Mouse (Mus musculus) lung, postnatal 0 days (tissue): ENCODE measurements around the gene Pcp4. TPM values are rescaled to one million over a fixed set of nuclear protein-coding genes. Genes with fewer than 3 reads are reported as not detected.

ENCODE experiments used
- ATAC-seq: fragments of 200-750 bp; cut with Nextera tagmentation; 2 replicates; pipeline ENCODE4 v1.8.0; 2017; ENCODE audit warnings: moderate library complexity
- DNase-seq: peaks from one replicate; pipeline ENCODE4 v3.0.0-alpha.2; 2016; ENCODE audit warnings: low spot score
- H3K27ac ChIP-seq: fragments of 300-500 bp; sonication (generic); 2 replicates; pipeline ENCODE4 v1.5.1; 2014; ENCODE audit warnings: antibody characterized with exemption, mild to moderate bottlenecking, low read length, mixed read lengths
- H3K27me3 ChIP-seq: fragments of 300-500 bp; sonication (generic); replicated peaks from 2 replicates; pipeline ENCODE4 v1.6.1; 2014; ENCODE audit warnings: low read length, mixed read lengths; ENCODE audit not compliant: insufficient read depth
- H3K36me3 ChIP-seq: fragments of 300-500 bp; sonication (generic); 2 replicates; pipeline ENCODE4 v1.6.1; 2014; ENCODE audit warnings: low read length, mixed read lengths; ENCODE audit not compliant: insufficient read depth
- H3K4me1 ChIP-seq: fragments of 300-500 bp; sonication (generic); 2 replicates; pipeline ENCODE4 v1.6.1; 2014; ENCODE audit warnings: antibody characterized with exemption, low read depth, low read length, mixed read lengths; ENCODE audit not compliant: insufficient read depth
- H3K4me2 ChIP-seq: fragments of 300-500 bp; sonication (generic); replicated peaks from 2 replicates; pipeline ENCODE4 v1.6.1; 2014; ENCODE audit warnings: low read depth, mild to moderate bottlenecking, low read length, moderate library complexity, mixed read lengths
- H3K4me3 ChIP-seq: fragments of 300-500 bp; sonication (generic); 2 replicates; pipeline ENCODE4 v1.5.1; 2014; ENCODE audit warnings: low read depth, low read length
- H3K9ac ChIP-seq: fragments of 300-500 bp; sonication (generic); replicated peaks from 2 replicates; pipeline ENCODE4 v1.6.1; 2014; ENCODE audit warnings: low read depth, mild to moderate bottlenecking
- H3K9me3 ChIP-seq: fragments of 300-500 bp; sonication (generic); 2 replicates; pipeline ENCODE4 v1.6.1; 2016; ENCODE audit warnings: low read length, mixed read lengths
- CTCF ChIP-seq: IDR thresholded peaks from 2 replicates; pipeline ENCODE4 v1.5.1; 2016; ENCODE audit warnings: antibody characterized with exemption, mild to moderate bottlenecking
- EP300 ChIP-seq: IDR thresholded peaks from 2 replicates; pipeline ENCODE4 v1.6.1; 2016; ENCODE audit warnings: antibody characterized with exemption, mild to moderate bottlenecking, control low read depth
- WGBS: fragments of 180-500 bp; shearing (Covaris S2); extraction: QIAGEN DNeasy Blood & Tissue Kit; methylation state at CpG from one replicate; pipeline ENCODE4 v1.1.7; 2014; 5-methylcytosine and 5-hydroxymethylcytosine counted together
- polyA plus RNA-seq: library from polyadenylated mRNA; unstranded; fragments of >200 nt; fragmentation: Nextera tagmentation; extraction: Ambion mirVana; gene quantifications from 2 replicates; pipeline ENCODE4 v1.2.1, GENCODE M21; 2015

Pcp4 gene
- polyA plus RNA-seq, 1 experiment from 2014 or later: 0.60 TPM

GRCm38 (mm10) chr16:96552680-96553079, 85.3 kb downstream of the Pcp4 start:
- H3K27me3 ChIP-seq: no peaks in the 10 kb centered on the region
- H3K9ac ChIP-seq: no peak overlapping the region
- H3K36me3 ChIP-seq: no peaks in the 10 kb centered on the region
- TF ChIP-seq CTCF: no peak
- no peak for TF ChIP-seq EP300
- no peak overlapping the region for H3K4me3 ChIP-seq
- H3K4me1 ChIP-seq: no peaks in the 10 kb centered on the region
- no peak overlapping the region for H3K27ac ChIP-seq
- WGBS: 69% methylated on average over 2 of the region's 2 CpGs
- ATAC-seq (no peak), DNase-seq (no peak)
- H3K9me3 ChIP-seq: no peaks in the 10 kb centered on the region
- H3K4me2 ChIP-seq: no peak overlapping the region

GRCm38 (mm10) chr16:96555412-96555811, 88.0 kb downstream of the Pcp4 start:
- H3K4me2 ChIP-seq: no peak overlapping the region
- no peaks in the 10 kb centered on the region for H3K27me3 ChIP-seq
- no peak overlapping the region for H3K27ac ChIP-seq
- DNase-seq (no peak), ATAC-seq (no peak)
- no peaks in the 10 kb centered on the region for H3K36me3 ChIP-seq
- no peaks in the 10 kb centered on the region for H3K4me1 ChIP-seq
- H3K9me3 ChIP-seq: no peaks in the 10 kb centered on the region
- no peak for TF ChIP-seq EP300
- TF ChIP-seq CTCF: no peak
- 73% methylated on average over 4 of the region's 4 CpGs for WGBS
- no peak overlapping the region for H3K4me3 ChIP-seq
- no peak overlapping the region for H3K9ac ChIP-seq

GRCm38 (mm10) chr16:96556621-96557020, 89.2 kb downstream of the Pcp4 start:
- Histone ChIP-seq H3K27ac (no peak overlapping the region), H3K36me3 (no peaks in the 10 kb centered on the region), H3K4me1 (no peaks in the 10 kb centered on the region), H3K9ac (no peak overlapping the region), H3K4me2 (no peak overlapping the region), H3K4me3 (no peak overlapping the region), H3K9me3 (no peaks in the 10 kb centered on the region), H3K27me3 (no peaks in the 10 kb centered on the region)
- ATAC-seq (no peak), DNase-seq (no peak)
- WGBS: 61% methylated on average over 3 of the region's 3 CpGs
- TF ChIP-seq CTCF (no peak), EP300 (no peak)

GRCm38 (mm10) chr16:96558341-96558740, 90.9 kb downstream of the Pcp4 start:
- Histone ChIP-seq H3K4me3 (no peak overlapping the region), H3K4me2 (no peak overlapping the region), H3K27me3 (no peaks in the 10 kb centered on the region), H3K9me3 (no peaks in the 10 kb centered on the region), H3K4me1 (no peaks in the 10 kb centered on the region), H3K36me3 (no peaks in the 10 kb centered on the region), H3K27ac (no peak overlapping the region), H3K9ac (no peak overlapping the region)
- ATAC-seq (no peak), DNase-seq (no peak)
- 86% methylated on average over 1 of the region's 1 CpGs for WGBS
- TF ChIP-seq EP300 (no peak), CTCF (no peak)

GRCm38 (mm10) chr16:96559796-96560195, 92.4 kb downstream of the Pcp4 start:
- H3K9ac ChIP-seq: no peak overlapping the region
- DNase-seq (no peak), ATAC-seq (no peak)
- no peaks in the 10 kb centered on the region for H3K4me1 ChIP-seq
- H3K36me3 ChIP-seq: no peaks in the 10 kb centered on the region
- no peak overlapping the region for H3K4me2 ChIP-seq
- H3K27ac ChIP-seq: no peak overlapping the region
- no peaks in the 10 kb centered on the region for H3K27me3 ChIP-seq
- no peak overlapping the region for H3K4me3 ChIP-seq
- no peaks in the 10 kb centered on the region for H3K9me3 ChIP-seq
- TF ChIP-seq EP300: no peak
- no peak for TF ChIP-seq CTCF

GRCm38 (mm10) chr16:96563350-96564257, 96.2 kb downstream of the Pcp4 start:
- ATAC-seq (no peak), DNase-seq (no peak)
- no peak overlapping the region for H3K27ac ChIP-seq
- H3K4me2 ChIP-seq: no peak overlapping the region
- no peak overlapping the region for H3K9ac ChIP-seq
- H3K4me1 ChIP-seq: no peaks in the 10 kb centered on the region
- 76% methylated on average over 8 of the region's 8 CpGs for WGBS
- H3K4me3 ChIP-seq: no peak overlapping the region
- no peaks in the 10 kb centered on the region for H3K9me3 ChIP-seq
- H3K36me3 ChIP-seq: no peaks in the 10 kb centered on the region
- H3K27me3 ChIP-seq: no peaks in the 10 kb centered on the region
- TF ChIP-seq CTCF: no peak
- TF ChIP-seq EP300: no peak
